Mouse (Mus musculus) heart, postnatal 14 days (tissue): ENCODE results near the gene Crym. TPM values are rescaled to one million over a fixed set of nuclear protein-coding genes. Genes with fewer than 3 reads are reported as not detected.

Experiments used
- DNase-seq, 2 experiments: peaks; one replicate each; pipeline ENCODE4 v3.0.0; 2021 to 2022
- intact Hi-C: fragments of 180-260 bp; cut with DNase I; formaldehyde crosslinking; loops from one replicate; pipeline ENCODE4 v1.15.1; 2025
- total RNA-seq, 2 experiments: library from RNA; stranded (reverse); gene quantifications; 2 replicates each; pipeline ENCODE4 v1.2.3; 2021

The Crym gene
- total RNA-seq, 2 experiments from 2014 or later = 0.51 to 0.88 TPM

- DNase-seq = no peak
- intact Hi-C loops = loop anchor here (10.0 kb wide), 1 partner anchor 63 kb away; no protein-coding TSS in a partner anchor
Measured at GRCm38 (mm10) chr7:120172188-120172700, 29.7 kb downstream of the Crym start.

- no peak for DNase-seq
- intact Hi-C loops = no loop called here
Measured at GRCm38 (mm10) chr7:120163581-120164251, 38.2 kb downstream of the Crym start.

DNA sequence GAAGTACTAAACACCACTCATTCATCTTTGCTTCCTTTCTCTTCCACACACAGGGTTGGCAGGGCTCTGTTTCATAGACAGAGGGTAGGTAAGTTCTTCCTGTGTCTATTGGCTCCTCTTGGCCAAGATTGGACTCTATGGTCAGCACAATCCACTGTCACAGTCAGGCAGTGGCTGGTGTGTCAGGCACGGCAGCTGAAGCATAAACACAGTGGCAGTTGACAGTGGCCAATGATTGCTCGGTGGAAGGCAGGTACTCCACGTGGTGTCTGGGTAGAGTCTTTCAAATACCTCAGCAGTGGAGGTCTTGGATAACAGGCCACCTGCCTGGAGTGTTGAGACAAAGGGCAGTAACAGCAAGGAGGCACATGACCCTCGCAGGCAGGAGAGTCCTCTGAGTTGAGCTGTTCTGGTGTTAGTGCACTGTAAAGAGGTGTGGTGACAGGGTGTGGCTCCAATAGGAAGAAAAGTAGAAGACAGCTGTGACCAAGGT is 43.7 kb downstream of the Crym start:
- intact Hi-C loops = no loop called here
- no peak for DNase-seq

GRCm38 (mm10) chr7:120157575-120158061 is 44.3 kb downstream of the Crym start:
- no peak for DNase-seq
- intact Hi-C loops = no loop called here

DNA sequence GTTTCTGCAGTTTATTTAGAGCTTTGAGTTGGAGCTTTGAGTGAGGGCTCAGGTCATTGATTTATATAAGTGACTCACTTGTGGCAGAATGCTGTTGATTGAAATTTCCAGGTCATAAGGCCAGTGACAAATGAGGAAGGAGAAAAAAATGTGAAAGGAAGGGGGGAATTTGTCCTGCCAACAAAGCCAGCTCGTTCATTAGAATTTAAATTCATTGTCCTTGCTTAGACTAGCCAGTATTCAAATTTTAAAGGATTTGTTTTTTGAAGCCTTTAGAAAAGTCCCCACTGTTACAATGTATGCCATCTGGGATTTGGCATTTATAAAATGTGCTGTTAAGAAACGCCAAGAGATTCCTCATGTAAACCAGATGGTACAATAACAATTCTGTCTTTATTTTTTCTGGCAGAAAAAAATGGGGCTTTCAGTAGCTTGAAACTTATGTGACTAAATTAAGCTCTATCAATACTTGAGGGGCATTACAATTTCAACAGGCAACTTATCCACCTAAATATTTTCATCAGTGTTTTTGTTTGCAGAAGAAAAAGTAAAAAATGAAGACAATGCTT is 45.0 kb downstream of the Crym start:
- intact Hi-C loops = no loop called here
- no peak for DNase-seq

- intact Hi-C loops = no loop called here
- no peak for DNase-seq
Measured at GRCm38 (mm10) chr7:120150898-120151297, 51.0 kb downstream of the Crym start.

DNA sequence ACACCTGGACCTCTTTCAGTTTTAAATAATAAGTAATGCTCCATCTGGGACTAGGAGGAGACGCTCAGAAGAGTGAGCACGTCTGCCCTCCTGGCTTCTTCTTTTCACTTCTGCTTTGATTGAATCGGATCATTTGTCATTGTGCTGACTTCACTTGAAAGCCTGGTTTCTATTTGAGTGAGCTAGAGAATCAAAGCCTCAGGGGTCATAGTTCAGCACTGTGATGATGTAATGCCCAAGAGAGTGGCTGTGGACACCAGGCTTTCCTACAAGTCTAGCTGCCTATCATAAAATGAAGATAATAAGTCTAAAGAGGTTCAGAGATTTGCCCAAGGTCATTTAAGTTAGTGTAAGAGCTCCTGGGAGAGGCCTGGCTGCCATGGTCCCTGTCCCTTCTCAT is 51.7 kb downstream of the Crym start:
- no peak for DNase-seq
- intact Hi-C loops = no loop called here

GRCm38 (mm10) chr7:120145191-120145590 is 56.7 kb downstream of the Crym start, which contains the start of gene Zp2:
Gene Zp2, minus strand, starts transcription at chr7:120145291.
- DNase-seq = no peak
- intact Hi-C loops = loop anchor here (10.0 kb wide), 1 partner anchor 60 kb away; no protein-coding TSS in a partner anchor

- intact Hi-C loops = loop anchor here (10.0 kb wide), 1 partner anchor 58 kb away; no protein-coding TSS in a partner anchor
- no peak for DNase-seq
Measured at GRCm38 (mm10) chr7:120142743-120143142, 59.2 kb downstream of the Crym start.

Other genes starting within 250 kb of the Crym start
- under 1 TPM in 1 of 2 experiments, not detected in 1; 0.29 TPM for gene Dnah3, start 106.8 kb downstream of the Crym start, total RNA-seq
- 10 to 100 TPM; 15.9 to 17.4 TPM for gene Tmem159, start 99.8 kb downstream of the Crym start, total RNA-seq
- gene Zp2, start 56.8 kb downstream of the Crym start, total RNA-seq = under 1 TPM; 0.32 to 0.41 TPM
- gene Anks4b, start 28.3 kb downstream of the Crym start, total RNA-seq = under 1 TPM in 1 of 2 experiments, not detected in 1; 0.12 TPM
- not detected for gene Abca14, start 1.9 kb upstream of the Crym start, total RNA-seq
- gene Abca15, start 126.6 kb upstream of the Crym start, total RNA-seq = not detected
- gene Abca16, start 207.5 kb upstream of the Crym start, total RNA-seq = not detected